8 mouse cellular contexts compared by ENCODE assay signal in genomic region chr3:122295511-122295910, GRCm38 (mm10). TPM values are rescaled to one million over a fixed set of nuclear protein-coding genes. Genes with fewer than 3 reads are reported as not detected.
DNase-seq lines count a peak whose midpoint lies in the region; ATAC-seq and TF ChIP-seq lines count a peak whose summit lies in the region.
"Had no signal": no experiment of that assay in that cellular context is flagged by ENCODE, and none has a peak within 500 bp of the region (broad histone marks: within the 10 kb centered on the region; RNA-seq: fewer than 3 reads in every experiment).

No protein-coding gene starts in this region.

- intact Hi-C loops in left cerebral cortex, adult 2 months (cut with DNase I) = loop anchor here (1.0 to 10.0 kb wide), 3 partner anchors 172 to 629 kb away; partner anchors contain the start of gene 1810037I17Rik

- H3K4me3 ChIP-seq in forebrain, postnatal 0 days (ENCODE audit: low read depth, low read length) = no peak overlapping the region
- H3K4me3 ChIP-seq in left cerebral cortex, adult 2 months = no peak overlapping the region
- H3K4me3 ChIP-seq in megakaryocyte, embryonic 14.5 days (replicated peaks) = peak overlapping the region; percentile 72
- H3K4me3 ChIP-seq: heart, embryonic 13.5 days had no signal

- H3K27ac ChIP-seq in forebrain, postnatal 0 days (ENCODE audit: low read depth, low read length) = peak overlapping the region; percentile 10; the same call in 1 of the 2 replicates
- H3K27ac ChIP-seq in left cerebral cortex, adult 2 months = peak overlapping the region; percentile 99

- no peak overlapping the region for H3K4me2 ChIP-seq in forebrain, postnatal 0 days (ENCODE audit: low read depth)
- H3K4me2 ChIP-seq: heart, embryonic 13.5 days had no signal

- no peak for TF ChIP-seq POLR2A in brain, embryonic 14.5 days (IDR thresholded peaks at IDR 0.05; ENCODE audit: borderline replicate concordance, extremely low read depth, insufficient read depth, insufficient read length, poor library complexity, severe bottlenecking)

- TF ChIP-seq CTCF in brain, embryonic 14.5 days (IDR thresholded peaks at IDR 0.05; ENCODE audit: borderline replicate concordance, extremely low read depth, insufficient read depth, insufficient read length) = peak; percentile 71
- peak; percentile 84 for TF ChIP-seq CTCF in forebrain, postnatal 0 days (IDR thresholded peaks at IDR 0.05; ENCODE audit: low read depth)
- peak; percentile 75 for TF ChIP-seq CTCF in left cerebral cortex, adult 2 months (IDR thresholded peaks at IDR 0.05)

- H3K36me3 ChIP-seq in forebrain, postnatal 0 days (ENCODE audit: insufficient read depth) = no peaks in the 10 kb centered on the region
- H3K36me3 ChIP-seq in megakaryocyte, embryonic 14.5 days (replicated peaks; ENCODE audit: low read length) = no peaks in the 10 kb centered on the region
- H3K36me3 ChIP-seq: heart, embryonic 13.5 days had no signal

- H3K27me3 ChIP-seq in forebrain, postnatal 0 days (ENCODE audit: insufficient read depth, low read length) = no peaks in the 10 kb centered on the region
- H3K27me3 ChIP-seq in megakaryocyte, embryonic 14.5 days (replicated peaks) = peaks cover 9% of the 10 kb centered on the region

- H3K9me3 ChIP-seq in forebrain, postnatal 0 days (ENCODE audit: low read length) = no peaks in the 10 kb centered on the region
- H3K9me3 ChIP-seq in megakaryocyte, embryonic 14.5 days = no peaks in the 10 kb centered on the region
- H3K9me3 ChIP-seq: heart, embryonic 13.5 days had no signal

- 11% methylated on average over 5 of the region's 5 CpGs for WGBS in forebrain, postnatal 0 days

- no peak for ATAC-seq in forebrain, postnatal 0 days

- peaks cover 23% of the 10 kb centered on the region for H3K4me1 ChIP-seq in forebrain, postnatal 0 days (ENCODE audit: insufficient read depth)
- peaks cover 40% of the 10 kb centered on the region for H3K4me1 ChIP-seq in megakaryocyte, embryonic 14.5 days

- DNase-seq in 3134 (ENCODE audit: extremely low read depth, insufficient read length, low spot score) (peak; percentile 50), A20 (ENCODE audit: low read depth, low spot score) (peak; percentile 85)
- DNase-seq in brain, embryonic 14.5 days (ENCODE audit: low read depth) = peak; percentile 82
- DNase-seq in forebrain, postnatal 0 days = peak; percentile 74
- DNase-seq in left cerebral cortex, adult 2 months (ENCODE audit: extremely low spot score in 1 of 2, low spot score in 2 of 2) = peak; percentile 62 to 67
- peak; percentile 52 for DNase-seq in right cerebral cortex, postnatal 4 days

- H3K9ac ChIP-seq in forebrain, postnatal 0 days = no peak overlapping the region
- H3K9ac ChIP-seq: heart, embryonic 13.5 days had no signal

RNA-seq across cellular contexts. Expression of gene Bcar3, which starts 1.6 kb away (rescaled TPM):
- 7.7 and 8.2 TPM in 2 replicates for polyA plus RNA-seq in brain, embryonic 14.5 days (2012; rRNA removed)
- 9.5 and 11.4 TPM in 2 replicates for total RNA-seq in forebrain, postnatal 0 days (2014; rRNA removed)
- polyA plus RNA-seq in forebrain, postnatal 0 days (2015; fragmentation: Nextera tagmentation; extraction: Ambion mirVana) = 6.4 and 7.3 TPM in 2 replicates
- 10 to 100 TPM; 14.7 to 15.4 TPM for total RNA-seq in left cerebral cortex, adult 2 months (2021)
- 2.4 and 3.6 TPM in 2 replicates for polyA plus RNA-seq in megakaryocyte, embryonic 14.5 days (2012; ENCODE audit: insufficient read depth, low replicate concordance)

RNA-seq across cellular contexts. Expression of gene Dnttip2, which starts 21.3 kb away (rescaled TPM):
- 24.2 and 27.7 TPM in 2 replicates for polyA plus RNA-seq in brain, embryonic 14.5 days (2012; rRNA removed)
- 18.5 and 23.9 TPM in 2 replicates for total RNA-seq in forebrain, postnatal 0 days (2014; rRNA removed)
- polyA plus RNA-seq in forebrain, postnatal 0 days (2015; fragmentation: Nextera tagmentation; extraction: Ambion mirVana) = 50.2 and 52.1 TPM in 2 replicates
- total RNA-seq in left cerebral cortex, adult 2 months (2021) = 10 to 100 TPM; 29.5 to 33.4 TPM
- 0.83 and 4.4 TPM in 2 replicates for polyA plus RNA-seq in megakaryocyte, embryonic 14.5 days (2012; ENCODE audit: insufficient read depth, low replicate concordance)

RNA-seq across cellular contexts. Expression of gene Gclm, which starts 50.2 kb away (rescaled TPM):
- 27.7 and 29.0 TPM in 2 replicates for polyA plus RNA-seq in brain, embryonic 14.5 days (2012; rRNA removed)
- total RNA-seq in forebrain, postnatal 0 days (2014; rRNA removed) = 20.5 and 29.4 TPM in 2 replicates
- 40.1 and 58.3 TPM in 2 replicates for polyA plus RNA-seq in forebrain, postnatal 0 days (2015; fragmentation: Nextera tagmentation; extraction: Ambion mirVana)
- 10 to 100 TPM; 60.5 to 67.3 TPM for total RNA-seq in left cerebral cortex, adult 2 months (2021)
- 799 and 1,910 TPM in 2 replicates for polyA plus RNA-seq in megakaryocyte, embryonic 14.5 days (2012; ENCODE audit: insufficient read depth, low replicate concordance)

Comparison
In these comparisons a context has a peak if more than half of its experiments do, and no peak if none do; other contexts are left out.
1. RNA of gene Gclm, which starts 50.2 kb away (polyA plus RNA-seq): 799 to 1,910 TPM in megakaryocyte, embryonic 14.5 days; 40.1 to 58.3 TPM in forebrain, postnatal 0 days and 27.7 to 29.0 TPM in brain, embryonic 14.5 days; every median in the first group is over 10 times any median in the second.
2. Peak in every context shown above with its lines, with median percentiles within 50 percentile points of each other: DNase-seq and CTCF ChIP-seq.